Mouse (Mus musculus) liver, embryonic 12.5 days (tissue): Measurements from ENCODE around the gene Gm16253. TPM values are rescaled to one million over a fixed set of nuclear protein-coding genes. Genes with fewer than 3 reads are reported as not detected.

Experiments used
- ATAC-seq: fragments of 200-750 bp; cut with Nextera tagmentation; 2 replicates; pipeline ENCODE4 v1.8.0; 2017; ENCODE audit warnings: moderate number of reproducible peaks, mild to moderate bottlenecking, moderate library complexity
- H3K27ac ChIP-seq: fragments of 300-500 bp; sonication (generic); 2 replicates; pipeline ENCODE4 v1.5.1; 2016; ENCODE audit warnings: mild to moderate bottlenecking
- H3K27me3 ChIP-seq: fragments of 300-500 bp; sonication (generic); replicated peaks from 2 replicates; pipeline ENCODE4 v1.6.1; 2016; ENCODE audit warnings: mild to moderate bottlenecking, moderate library complexity
- H3K36me3 ChIP-seq: fragments of 300-500 bp; sonication (generic); 2 replicates; pipeline ENCODE4 v1.6.1; 2016; ENCODE audit warnings: mild to moderate bottlenecking, moderate library complexity
- H3K4me1 ChIP-seq: fragments of 300-500 bp; sonication (generic); 2 replicates; pipeline ENCODE4 v1.6.1; 2016
- H3K4me2 ChIP-seq: fragments of 300-500 bp; sonication (generic); 2 replicates; pipeline ENCODE4 v1.6.1; 2016; ENCODE audit warnings: mild to moderate bottlenecking, moderate library complexity
- H3K4me3 ChIP-seq: fragments of 300-500 bp; sonication (generic); 2 replicates; pipeline ENCODE4 v1.5.1; 2016; ENCODE audit warnings: mild to moderate bottlenecking, moderate library complexity
- H3K9ac ChIP-seq: fragments of 300-500 bp; sonication (generic); 2 replicates; pipeline ENCODE4 v1.6.1; 2016; ENCODE audit warnings: mild to moderate bottlenecking, moderate library complexity
- H3K9me3 ChIP-seq: fragments of 300-500 bp; sonication (generic); replicated peaks from 2 replicates; pipeline ENCODE4 v1.6.1; 2016; ENCODE audit warnings: mild to moderate bottlenecking, moderate library complexity
- WGBS: fragments of 180-500 bp; shearing (Covaris S2); methylation state at CpG from one replicate; pipeline ENCODE4 v1.1.7; 2016; ENCODE audit not compliant: insufficient replicate concordance; 5-methylcytosine and 5-hydroxymethylcytosine counted together
- polyA plus RNA-seq: library from polyadenylated mRNA; unstranded; fragments of >200 nt; fragmentation: Nextera tagmentation; extraction: Ambion mirVana; gene quantifications from 2 replicates; pipeline ENCODE4 v1.2.1, GENCODE M21; 2016

Gm16253 gene
- polyA plus RNA-seq: 0.24 and 0.26 TPM in 2 replicates

DNA sequence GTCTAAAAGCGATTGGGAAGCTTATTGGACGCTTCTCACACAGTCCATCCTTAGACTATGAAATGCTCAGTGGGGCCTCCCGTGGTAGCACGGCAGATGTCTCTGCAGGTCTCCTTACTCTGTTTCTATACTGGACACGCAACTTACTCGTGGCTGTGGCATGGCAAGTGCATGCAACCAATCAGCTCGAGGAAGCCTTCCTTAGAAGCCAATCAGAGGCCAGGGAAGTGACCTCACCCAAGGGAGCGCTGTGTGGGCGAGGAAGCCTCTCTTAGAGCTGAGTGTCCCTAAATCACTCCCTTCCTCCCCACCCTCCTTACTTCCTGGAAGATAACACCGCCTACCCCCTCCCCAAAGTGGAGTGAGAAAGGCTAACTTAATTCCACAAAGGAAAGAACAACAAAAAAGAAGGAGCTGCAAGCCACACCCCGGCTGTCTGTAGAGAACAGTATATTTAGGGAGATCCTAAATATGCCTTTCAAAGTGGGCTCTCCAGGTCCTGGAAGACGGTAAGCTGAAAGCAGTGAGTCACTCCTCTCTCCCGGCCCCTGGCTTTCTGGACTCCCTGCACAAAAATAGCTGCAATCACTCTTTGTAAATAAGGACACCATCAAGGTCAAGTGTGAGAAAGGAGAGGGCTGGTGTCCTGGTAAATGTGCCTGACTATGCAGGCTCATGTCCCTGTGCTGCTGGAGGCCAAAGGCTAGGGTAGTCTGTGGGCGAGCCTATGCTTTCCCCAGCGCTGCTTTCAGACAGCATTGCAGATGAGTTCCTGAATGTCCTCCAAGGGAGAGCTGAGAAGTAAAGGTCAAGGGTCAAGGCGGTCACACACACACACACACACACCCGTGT lies at the start of gene Gm16253:
Gene Gm16253 (plus strand): TSS at position 295 of the 852 bp plus-strand sequence.
- peak within 1 kb of the TSS; percentile 68 for H3K4me2 ChIP-seq
- no peaks in the 10 kb centered on the region for H3K36me3 ChIP-seq
- ATAC-seq: peak; percentile 88
- peak within 1 kb of the TSS; percentile 38 for H3K4me3 ChIP-seq
- H3K4me1 ChIP-seq: peaks cover 66% of the 10 kb centered on the region
- peak within 1 kb of the TSS; percentile 32 for H3K9ac ChIP-seq
- peak within 1 kb of the TSS; percentile 74 for H3K27ac ChIP-seq
- no peaks in the 10 kb centered on the region for H3K27me3 ChIP-seq
- no peaks in the 10 kb centered on the region for H3K9me3 ChIP-seq
- 17% methylated on average over 17 of the region's 17 CpGs for WGBS

DNA sequence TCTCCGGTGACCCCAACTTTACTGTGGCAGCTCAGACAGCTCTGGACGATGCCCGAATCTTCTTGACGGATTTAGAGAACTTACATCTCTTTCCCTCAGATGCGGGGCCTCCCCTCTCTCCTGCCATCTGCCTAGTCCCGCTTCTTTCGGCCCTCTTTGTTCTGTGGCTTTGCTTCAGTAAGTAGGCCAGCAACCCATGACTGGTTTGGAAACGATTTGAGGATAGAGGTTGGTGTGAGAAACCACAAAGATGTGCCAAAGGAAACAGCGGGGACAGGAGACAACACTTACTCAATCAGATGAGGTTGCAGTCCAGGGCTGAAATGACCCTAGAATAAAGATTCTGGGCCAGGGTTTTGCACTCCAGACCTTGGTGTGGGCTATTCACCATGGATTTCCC lies 48.3 kb upstream of the Gm16253 start:
- Histone ChIP-seq H3K36me3 (no peaks in the 10 kb centered on the region), H3K4me1 (no peaks in the 10 kb centered on the region; the same call in none of the 2 replicates), H3K27ac (no peak overlapping the region), H3K27me3 (peaks cover 87% of the 10 kb centered on the region), H3K4me2 (no peak overlapping the region), H3K9me3 (no peaks in the 10 kb centered on the region), H3K9ac (no peak overlapping the region), H3K4me3 (no peak overlapping the region)
- WGBS: 32% methylated on average over 9 of the region's 9 CpGs
- no peak for ATAC-seq

DNA sequence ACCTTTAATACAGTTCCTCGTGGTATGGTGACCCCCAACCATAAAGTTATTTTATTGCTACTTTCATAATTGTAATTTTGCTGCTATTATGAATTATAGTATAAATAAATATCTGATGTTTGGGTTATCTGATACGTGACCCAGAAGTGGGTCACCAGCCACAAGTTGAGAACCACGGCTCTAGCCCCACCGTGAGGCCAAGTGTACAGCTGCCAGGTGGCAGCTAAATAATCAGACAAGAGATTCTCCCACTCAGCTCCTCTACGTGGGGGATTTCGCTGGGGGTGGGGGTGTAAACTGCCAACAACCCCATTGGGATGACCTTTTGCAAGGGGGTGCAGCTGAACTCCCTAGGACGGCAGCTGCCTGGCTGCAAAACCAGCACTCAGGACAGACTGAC lies 44.7 kb upstream of the Gm16253 start:
- Histone ChIP-seq H3K4me1 (no peaks in the 10 kb centered on the region; the same call in none of the 2 replicates), H3K4me3 (no peak overlapping the region), H3K9ac (no peak overlapping the region), H3K4me2 (no peak overlapping the region), H3K27me3 (peaks cover 58% of the 10 kb centered on the region), H3K9me3 (no peaks in the 10 kb centered on the region), H3K27ac (no peak overlapping the region), H3K36me3 (no peaks in the 10 kb centered on the region)
- 50% methylated on average over 7 of the region's 7 CpGs for WGBS
- no peak for ATAC-seq

DNA sequence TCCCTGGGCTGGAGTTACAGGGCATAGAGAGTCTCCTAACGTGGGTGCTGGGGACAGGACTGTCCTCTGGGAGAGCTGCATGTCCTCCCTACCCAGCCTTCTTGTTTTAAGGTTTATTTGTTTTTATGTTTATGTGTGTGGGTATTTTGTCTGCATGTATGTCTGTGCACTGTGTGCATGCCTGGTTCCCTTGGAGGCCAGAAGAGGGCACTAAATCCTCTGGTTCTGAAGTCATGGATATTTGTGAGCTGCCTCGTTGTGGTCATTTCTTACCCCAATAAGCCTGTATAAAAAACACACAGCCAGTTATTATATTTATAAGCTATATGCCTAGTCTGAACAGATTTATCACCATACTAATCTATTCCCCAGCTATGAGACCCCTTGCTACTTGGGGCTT lies 42.5 kb upstream of the Gm16253 start:
- Histone ChIP-seq H3K4me2 (no peak overlapping the region), H3K36me3 (no peaks in the 10 kb centered on the region), H3K27ac (no peak overlapping the region), H3K9ac (no peak overlapping the region), H3K4me1 (no peaks in the 10 kb centered on the region), H3K9me3 (no peaks in the 10 kb centered on the region), H3K4me3 (no peak overlapping the region), H3K27me3 (peaks cover 36% of the 10 kb centered on the region)
- ATAC-seq: no peak
- 51% methylated on average over 2 of the region's 2 CpGs for WGBS

DNA sequence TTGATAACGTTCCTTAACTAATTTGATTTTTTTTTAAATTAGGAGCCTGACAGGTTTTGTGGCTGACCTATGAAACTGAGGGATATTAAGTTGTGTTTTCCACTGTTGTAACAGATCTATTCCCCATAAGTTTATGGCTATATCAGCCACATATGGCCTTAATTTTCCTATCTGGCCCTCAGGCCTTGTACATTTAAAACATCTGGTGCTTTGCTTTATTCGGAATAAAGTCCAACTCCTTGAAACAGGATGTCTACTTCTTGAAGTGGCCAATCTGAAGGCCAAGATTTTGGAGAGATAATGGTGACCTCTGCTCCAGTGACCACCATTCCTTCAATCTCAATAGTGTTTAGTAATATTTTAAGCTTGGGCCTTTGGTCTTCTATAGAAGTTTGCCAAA lies 37.5 kb upstream of the Gm16253 start:
- Histone ChIP-seq H3K4me1 (no peaks in the 10 kb centered on the region), H3K9ac (no peak overlapping the region), H3K36me3 (no peaks in the 10 kb centered on the region), H3K4me3 (no peak overlapping the region), H3K4me2 (no peak overlapping the region), H3K27me3 (peaks cover 24% of the 10 kb centered on the region; the same call in 1 of the 2 replicates), H3K9me3 (no peaks in the 10 kb centered on the region), H3K27ac (no peak overlapping the region)
- 60% methylated on average over 2 of the region's 2 CpGs for WGBS
- ATAC-seq: no peak

DNA sequence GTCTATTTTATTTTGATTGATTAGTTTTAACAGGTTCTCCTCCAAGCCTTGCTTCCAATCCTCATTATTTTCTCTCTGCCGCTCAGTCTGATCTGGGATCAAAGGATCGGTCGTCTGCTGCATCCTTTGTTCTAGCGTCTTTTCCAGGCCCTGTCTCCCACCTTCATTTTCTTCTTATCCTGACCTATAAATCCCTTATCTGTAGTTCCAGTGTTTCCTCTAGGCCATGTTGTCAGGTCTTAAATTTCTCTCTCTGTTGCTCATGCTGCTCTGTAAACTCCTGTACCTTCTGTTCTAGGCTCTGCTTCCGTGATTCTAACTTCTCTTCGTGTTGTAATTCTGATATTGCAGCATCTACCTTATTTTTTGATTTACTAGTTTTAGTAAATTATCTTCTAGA lies 36.0 kb upstream of the Gm16253 start:
- no peak overlapping the region for H3K27ac ChIP-seq
- no peak overlapping the region for H3K4me3 ChIP-seq
- H3K36me3 ChIP-seq: no peaks in the 10 kb centered on the region
- H3K27me3 ChIP-seq: peaks cover 25% of the 10 kb centered on the region; the same call in 1 of the 2 replicates
- no peak for ATAC-seq
- no peak overlapping the region for H3K4me2 ChIP-seq
- WGBS: 39% methylated on average over 6 of the region's 6 CpGs
- H3K4me1 ChIP-seq: no peaks in the 10 kb centered on the region
- H3K9ac ChIP-seq: no peak overlapping the region
- H3K9me3 ChIP-seq: no peaks in the 10 kb centered on the region

DNA sequence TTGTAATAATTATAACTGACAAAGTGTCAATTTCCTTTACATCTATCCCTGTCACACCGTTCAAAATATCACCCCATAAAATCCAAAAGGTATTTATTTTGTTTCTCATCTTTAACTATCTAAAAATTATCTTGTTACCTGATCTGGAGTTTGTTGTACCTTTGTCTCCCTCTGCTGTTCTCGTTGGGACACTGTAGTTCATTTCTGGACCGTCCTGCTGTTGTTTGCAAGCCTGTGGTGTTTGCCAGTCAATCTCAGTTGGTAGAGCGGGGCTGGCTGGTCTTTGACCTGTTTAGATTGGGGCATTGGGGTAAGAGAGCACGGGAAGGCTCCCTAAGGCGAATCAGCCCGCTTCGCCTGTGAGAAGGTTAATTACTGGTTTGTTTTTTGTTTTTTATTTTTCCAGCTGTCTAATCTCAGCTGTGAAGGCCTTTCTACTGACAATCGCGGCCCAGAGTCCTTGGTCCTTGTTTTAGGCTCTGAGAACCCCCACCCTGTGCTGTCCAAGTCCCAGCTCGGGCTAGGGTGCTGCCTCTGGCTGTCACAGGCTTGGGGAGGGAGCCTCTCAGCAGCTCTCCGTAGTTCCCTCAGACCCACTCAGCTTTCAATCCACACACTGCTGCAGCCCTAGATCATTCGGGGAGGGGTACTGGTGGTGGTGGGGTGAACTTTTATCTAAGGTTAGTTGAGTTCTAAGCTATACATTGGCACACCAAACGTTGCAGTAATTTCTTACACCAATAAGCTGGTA lies 35.3 kb upstream of the Gm16253 start:
- H3K9me3 ChIP-seq: no peaks in the 10 kb centered on the region
- H3K27me3 ChIP-seq: peaks cover 25% of the 10 kb centered on the region; the same call in 1 of the 2 replicates
- H3K4me1 ChIP-seq: no peaks in the 10 kb centered on the region
- no peak overlapping the region for H3K27ac ChIP-seq
- no peak overlapping the region for H3K9ac ChIP-seq
- 29% methylated on average over 14 of the region's 14 CpGs for WGBS
- ATAC-seq: no peak
- no peak overlapping the region; the same call in 1 of the 2 replicates for H3K4me2 ChIP-seq
- no peaks in the 10 kb centered on the region for H3K36me3 ChIP-seq
- no peak overlapping the region for H3K4me3 ChIP-seq

DNA sequence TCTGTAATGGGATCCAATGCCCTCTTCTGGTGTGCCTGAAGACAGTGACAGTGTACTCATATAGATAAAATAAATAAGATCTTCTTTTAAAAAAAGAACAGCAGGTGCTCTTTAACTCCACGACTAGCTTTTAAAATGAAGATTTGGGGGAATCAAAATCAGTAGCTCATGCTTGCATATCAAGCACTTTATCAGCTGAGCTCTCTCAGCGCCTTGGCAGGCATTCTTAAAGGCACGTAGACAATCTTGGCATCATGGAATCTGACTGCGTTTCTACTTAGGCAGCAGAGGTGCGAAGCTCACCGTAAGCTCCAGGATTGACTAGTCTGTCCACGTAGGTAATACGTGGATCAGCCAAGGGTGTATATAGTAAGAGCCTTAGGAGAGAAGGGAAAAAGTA lies 34.2 kb upstream of the Gm16253 start:
- no peaks in the 10 kb centered on the region for H3K36me3 ChIP-seq
- H3K27ac ChIP-seq: no peak overlapping the region
- 68% methylated on average over 8 of the region's 8 CpGs for WGBS
- no peak overlapping the region for H3K9ac ChIP-seq
- no peak overlapping the region for H3K4me3 ChIP-seq
- no peak overlapping the region for H3K4me2 ChIP-seq
- peaks cover 1% of the 10 kb centered on the region for H3K4me1 ChIP-seq
- H3K27me3 ChIP-seq: peaks cover 25% of the 10 kb centered on the region; the same call in 1 of the 2 replicates
- no peak for ATAC-seq
- no peaks in the 10 kb centered on the region for H3K9me3 ChIP-seq

DNA sequence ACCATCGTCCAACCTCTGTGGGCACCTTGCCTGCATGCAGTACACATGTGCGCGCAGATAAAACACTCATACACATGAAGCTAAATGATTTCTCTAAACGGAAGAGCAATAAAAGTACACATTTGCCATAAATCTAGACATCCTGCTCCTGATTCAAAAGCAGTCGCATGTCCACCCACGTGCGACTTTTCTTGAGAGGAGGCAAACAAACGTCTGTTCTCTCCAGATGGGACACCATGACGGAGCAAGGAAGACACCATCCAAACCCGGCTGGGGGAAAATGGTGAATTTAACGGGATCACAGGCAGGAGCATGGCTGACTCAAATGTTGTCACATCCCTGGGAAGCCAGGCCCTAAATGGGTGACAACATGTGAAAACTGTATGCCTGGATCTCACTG lies 33.4 kb upstream of the Gm16253 start:
- Histone ChIP-seq H3K4me2 (no peak overlapping the region), H3K4me3 (no peak overlapping the region), H3K36me3 (no peaks in the 10 kb centered on the region), H3K9me3 (no peaks in the 10 kb centered on the region), H3K9ac (no peak overlapping the region), H3K27me3 (peaks cover 25% of the 10 kb centered on the region; the same call in 1 of the 2 replicates), H3K27ac (no peak overlapping the region), H3K4me1 (peaks cover 4% of the 10 kb centered on the region)
- no peak for ATAC-seq
- WGBS: 76% methylated on average over 11 of the region's 11 CpGs

DNA sequence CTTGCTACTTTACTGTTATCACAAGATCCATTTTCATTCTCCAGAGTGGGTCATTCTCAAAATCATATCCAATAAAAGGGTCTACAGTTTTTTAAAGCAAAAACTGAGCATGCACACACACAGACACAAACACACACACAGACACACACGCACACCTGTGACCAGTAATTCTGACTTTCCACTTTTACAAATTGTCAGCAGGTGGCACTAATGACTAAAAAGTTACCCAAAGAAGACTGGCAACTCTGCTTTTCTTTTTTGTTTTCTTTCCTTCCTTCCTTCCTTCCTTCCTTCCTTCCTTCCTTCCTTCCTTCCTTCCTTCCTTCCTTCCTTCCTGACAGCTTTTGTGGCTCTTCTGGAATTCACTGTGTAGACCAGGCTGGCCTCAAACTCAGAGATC lies 31.2 kb upstream of the Gm16253 start:
- Histone ChIP-seq H3K4me1 (peaks cover 4% of the 10 kb centered on the region), H3K27ac (no peak overlapping the region), H3K9me3 (no peaks in the 10 kb centered on the region), H3K36me3 (no peaks in the 10 kb centered on the region), H3K4me2 (no peak overlapping the region), H3K4me3 (no peak overlapping the region), H3K9ac (no peak overlapping the region), H3K27me3 (peaks cover 21% of the 10 kb centered on the region; the same call in 1 of the 2 replicates)
- ATAC-seq: no peak
- 26% methylated on average over 1 of the region's 1 CpGs for WGBS

DNA sequence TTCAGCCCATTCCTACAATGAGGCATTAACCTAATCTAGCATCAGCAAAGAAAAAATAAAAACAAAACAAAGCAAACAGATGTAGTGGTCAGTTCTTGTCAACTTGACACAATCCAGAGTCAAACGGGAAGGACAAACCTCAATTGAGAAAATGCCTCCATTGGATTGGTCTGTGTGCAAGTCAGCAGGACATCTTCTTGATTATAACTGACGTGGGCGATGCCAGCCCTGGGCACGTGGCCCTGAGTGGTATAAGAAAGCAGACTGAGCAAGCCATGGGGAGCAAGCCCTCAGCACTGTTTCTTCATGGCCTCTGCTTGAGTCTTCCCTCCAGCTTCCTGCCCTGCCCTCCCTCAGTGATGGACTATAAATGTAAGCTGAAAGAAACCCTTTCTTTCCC lies 29.9 kb upstream of the Gm16253 start:
- Histone ChIP-seq H3K4me1 (peaks cover 4% of the 10 kb centered on the region), H3K9me3 (no peaks in the 10 kb centered on the region), H3K27me3 (peaks cover 16% of the 10 kb centered on the region; the same call in 1 of the 2 replicates), H3K9ac (no peak overlapping the region), H3K27ac (no peak overlapping the region), H3K4me3 (no peak overlapping the region), H3K4me2 (no peak overlapping the region), H3K36me3 (no peaks in the 10 kb centered on the region)
- ATAC-seq: no peak
- WGBS: 43% methylated on average over 4 of the region's 4 CpGs

DNA sequence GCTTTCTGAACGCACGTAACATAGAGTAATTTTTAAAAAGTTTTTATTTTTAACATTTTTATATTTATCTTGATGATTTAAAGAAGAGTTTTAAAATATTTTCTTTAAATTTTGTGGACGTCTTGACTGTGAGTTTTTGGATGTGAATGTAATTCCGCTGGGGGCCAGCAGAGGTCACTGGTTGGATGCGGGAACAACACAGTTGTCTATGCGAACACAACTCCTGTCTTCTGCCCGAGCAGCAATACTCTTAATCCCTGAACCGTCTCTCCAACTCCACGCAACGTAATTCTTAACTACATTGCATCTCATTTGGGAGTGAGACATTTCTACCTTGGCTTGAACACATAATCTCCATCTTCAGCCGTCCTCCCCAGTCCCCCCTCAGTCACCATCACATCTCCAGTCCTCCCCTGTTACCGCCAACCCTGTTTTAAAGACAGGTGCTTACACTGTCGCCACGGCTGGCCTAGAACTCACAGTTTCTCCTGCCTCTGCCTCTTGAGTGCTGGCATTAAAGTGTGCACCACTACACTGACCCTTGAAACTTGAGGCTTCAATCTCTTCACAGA lies 29.3 kb upstream of the Gm16253 start:
- Histone ChIP-seq H3K4me3 (no peak overlapping the region), H3K4me2 (peak overlapping the region; percentile 31; the same call in 1 of the 2 replicates), H3K9ac (no peak overlapping the region), H3K27ac (no peak overlapping the region), H3K27me3 (peaks cover 11% of the 10 kb centered on the region; the same call in 1 of the 2 replicates), H3K4me1 (peaks cover 4% of the 10 kb centered on the region), H3K9me3 (no peaks in the 10 kb centered on the region), H3K36me3 (no peaks in the 10 kb centered on the region)
- 13% methylated on average over 14 of the region's 14 CpGs for WGBS
- ATAC-seq: no peak
